Mouse (Mus musculus): ENCODE data around the gene Mfap3. TPM values are rescaled to one million over a fixed set of nuclear protein-coding genes. Genes with fewer than 3 reads are reported as not detected.

The Mfap3 gene
- polyA plus RNA-seq, 1 experiment = 11.0 TPM

GRCm38 (mm10) chr11:57497701-57498100 lies 20.8 kb upstream of the Mfap3 start:
- TF ChIP-seq POLR2A (IDR thresholded peaks at IDR 0.05; ENCODE audit: borderline replicate concordance, extremely low read depth, low read depth, low read length) (no peak), CTCF (IDR thresholded peaks at IDR 0.05; ENCODE audit: insufficient read depth, low read length) (no peak)
- Histone ChIP-seq H3K4me1 (ENCODE audit: control insufficient read depth, insufficient read depth, low read length) (no peaks in the 10 kb centered on the region), H3K4me3 (replicated peaks; ENCODE audit: extremely low read depth, low read depth, low read length) (no peak overlapping the region)
- WGBS = 79% methylated on average over 3 of the region's 3 CpGs
- DNase-seq = no peak

GRCm38 (mm10) chr11:57498215-57498614 lies 20.2 kb upstream of the Mfap3 start:
- no peak overlapping the region for H3K4me3 ChIP-seq (replicated peaks; ENCODE audit: extremely low read depth, low read depth, low read length)
- H3K4me1 ChIP-seq (ENCODE audit: control insufficient read depth, insufficient read depth, low read length) = no peaks in the 10 kb centered on the region
- no peak for DNase-seq
- no peak for TF ChIP-seq POLR2A (IDR thresholded peaks at IDR 0.05; ENCODE audit: borderline replicate concordance, extremely low read depth, low read depth, low read length)
- TF ChIP-seq CTCF (IDR thresholded peaks at IDR 0.05; ENCODE audit: insufficient read depth, low read length) = no peak
- 93% methylated on average over 5 of the region's 5 CpGs for WGBS

- DNase-seq = no peak
- H3K4me1 ChIP-seq (ENCODE audit: control insufficient read depth, insufficient read depth, low read length) = no peaks in the 10 kb centered on the region
- WGBS = 84% methylated on average over 5 of the region's 5 CpGs
- TF ChIP-seq POLR2A (IDR thresholded peaks at IDR 0.05; ENCODE audit: borderline replicate concordance, extremely low read depth, low read depth, low read length) (no peak), CTCF (IDR thresholded peaks at IDR 0.05; ENCODE audit: insufficient read depth, low read length) (no peak)
- no peak overlapping the region for H3K4me3 ChIP-seq (replicated peaks; ENCODE audit: extremely low read depth, low read depth, low read length)
These were observed 15.3 kb upstream of the Mfap3 start for GRCm38 (mm10) chr11:57503155-57503554.

GRCm38 (mm10) chr11:57506899-57507298 lies 11.6 kb upstream of the Mfap3 start:
- no peaks in the 10 kb centered on the region for H3K4me1 ChIP-seq (ENCODE audit: control insufficient read depth, insufficient read depth, low read length)
- H3K4me3 ChIP-seq (replicated peaks; ENCODE audit: extremely low read depth, low read depth, low read length) = no peak overlapping the region
- 77% methylated on average over 6 of the region's 6 CpGs for WGBS
- DNase-seq = no peak
- TF ChIP-seq CTCF (IDR thresholded peaks at IDR 0.05; ENCODE audit: insufficient read depth, low read length) (no peak), POLR2A (IDR thresholded peaks at IDR 0.05; ENCODE audit: borderline replicate concordance, extremely low read depth, low read depth, low read length) (no peak)

- 87% methylated on average over 5 of the region's 5 CpGs for WGBS
- TF ChIP-seq CTCF (IDR thresholded peaks at IDR 0.05; ENCODE audit: insufficient read depth, low read length) (no peak), POLR2A (IDR thresholded peaks at IDR 0.05; ENCODE audit: borderline replicate concordance, extremely low read depth, low read depth, low read length) (no peak)
- Histone ChIP-seq H3K4me1 (ENCODE audit: control insufficient read depth, insufficient read depth, low read length) (peaks cover 5% of the 10 kb centered on the region; the same call in 1 of the 2 replicates), H3K4me3 (replicated peaks; ENCODE audit: extremely low read depth, low read depth, low read length) (no peak overlapping the region)
- no peak for DNase-seq
These were observed 3.2 kb upstream of the Mfap3 start for GRCm38 (mm10) chr11:57515218-57515617.

GRCm38 (mm10) chr11:57516946-57517441 lies 1.5 kb upstream of the Mfap3 start:
- Histone ChIP-seq H3K4me1 (ENCODE audit: control insufficient read depth, insufficient read depth, low read length) (peaks cover 5% of the 10 kb centered on the region; the same call in 1 of the 2 replicates), H3K4me3 (replicated peaks; ENCODE audit: extremely low read depth, low read depth, low read length) (no peak overlapping the region)
- DNase-seq = no peak
- TF ChIP-seq CTCF (IDR thresholded peaks at IDR 0.05; ENCODE audit: insufficient read depth, low read length) (no peak), POLR2A (IDR thresholded peaks at IDR 0.05; ENCODE audit: borderline replicate concordance, extremely low read depth, low read depth, low read length) (no peak)
- WGBS = 33% methylated on average over 5 of the region's 5 CpGs

GRCm38 (mm10) chr11:57518751-57519148 lies 286 bp downstream of the Mfap3 start:
- TF ChIP-seq POLR2A (IDR thresholded peaks at IDR 0.05; ENCODE audit: borderline replicate concordance, extremely low read depth, low read depth, low read length) = no peak; the same call in 1 of the 2 replicates
- no peak for TF ChIP-seq CTCF (IDR thresholded peaks at IDR 0.05; ENCODE audit: insufficient read depth, low read length)
- DNase-seq = no peak
- H3K4me3 ChIP-seq (replicated peaks; ENCODE audit: extremely low read depth, low read depth, low read length) = peak overlapping the region; percentile 98
- WGBS = 2% methylated on average over 15 of the region's 16 CpGs
- H3K4me1 ChIP-seq (ENCODE audit: control insufficient read depth, insufficient read depth, low read length) = peaks cover 5% of the 10 kb centered on the region; the same call in 1 of the 2 replicates

GRCm38 (mm10) chr11:57519304-57519703 lies 840 bp downstream of the Mfap3 start:
- H3K4me3 ChIP-seq (replicated peaks; ENCODE audit: extremely low read depth, low read depth, low read length) = peak overlapping the region; percentile 29
- no peak for DNase-seq
- 55% methylated on average over 5 of the region's 5 CpGs for WGBS
- H3K4me1 ChIP-seq (ENCODE audit: control insufficient read depth, insufficient read depth, low read length) = peaks cover 10% of the 10 kb centered on the region
- no peak for TF ChIP-seq POLR2A (IDR thresholded peaks at IDR 0.05; ENCODE audit: borderline replicate concordance, extremely low read depth, low read depth, low read length)
- TF ChIP-seq CTCF (IDR thresholded peaks at IDR 0.05; ENCODE audit: insufficient read depth, low read length) = no peak

- H3K4me3 ChIP-seq (replicated peaks; ENCODE audit: extremely low read depth, low read depth, low read length) = no peak overlapping the region
- WGBS = 92% methylated on average over 3 of the region's 3 CpGs
- TF ChIP-seq POLR2A (IDR thresholded peaks at IDR 0.05; ENCODE audit: borderline replicate concordance, extremely low read depth, low read depth, low read length) (no peak), CTCF (IDR thresholded peaks at IDR 0.05; ENCODE audit: insufficient read depth, low read length) (no peak)
- no peak for DNase-seq
- H3K4me1 ChIP-seq (ENCODE audit: control insufficient read depth, insufficient read depth, low read length) = peaks cover 15% of the 10 kb centered on the region
These were observed 2.7 kb downstream of the Mfap3 start for GRCm38 (mm10) chr11:57521206-57521605.

GRCm38 (mm10) chr11:57522046-57522445 lies 3.6 kb downstream of the Mfap3 start:
- Histone ChIP-seq H3K4me1 (ENCODE audit: control insufficient read depth, insufficient read depth, low read length) (peaks cover 12% of the 10 kb centered on the region), H3K4me3 (replicated peaks; ENCODE audit: extremely low read depth, low read depth, low read length) (no peak overlapping the region)
- WGBS = 65% methylated on average over 7 of the region's 7 CpGs
- DNase-seq = no peak
- TF ChIP-seq POLR2A (IDR thresholded peaks at IDR 0.05; ENCODE audit: borderline replicate concordance, extremely low read depth, low read depth, low read length) (no peak), CTCF (IDR thresholded peaks at IDR 0.05; ENCODE audit: insufficient read depth, low read length) (no peak)
